Mouse (Mus musculus): ENCODE measurements around the gene 1600014C23Rik. TPM values are rescaled to one million over a fixed set of nuclear protein-coding genes. Genes with fewer than 3 reads are reported as not detected.

Gene 1600014C23Rik
- total and polyA plus RNA-seq, 3 experiments, result 0.81 to 2.7 TPM; not detected in 1

Other genes with a start within 250 kb of the 1600014C23Rik start
- gene Aars2, start 227.0 kb downstream of the 1600014C23Rik start, total RNA-seq (2012; rRNA removed), result 13.6 and 14.4 TPM in 2 replicates
- gene Aars2, start 227.0 kb downstream of the 1600014C23Rik start, polyA plus RNA-seq (2012; ENCODE audit: insufficient read depth in 1 of 2, insufficient read length in 2 of 2, low read depth in 1 of 2, low replicate concordance in 2 of 2, missing spikeins in 1 of 2), result 10 to 100 TPM; 25.6 to 63.5 TPM
- gene Tcte1, start 210.4 kb downstream of the 1600014C23Rik start, total RNA-seq (2012; rRNA removed), result not detected in 2 replicates
- gene Tcte1, start 210.4 kb downstream of the 1600014C23Rik start, polyA plus RNA-seq (2012; ENCODE audit: insufficient read depth in 1 of 2, insufficient read length in 2 of 2, low read depth in 1 of 2, low replicate concordance in 2 of 2, missing spikeins in 1 of 2), result not detected
- 0.15 and 0.33 TPM in 2 replicates for gene Tmem151b, start 184.2 kb downstream of the 1600014C23Rik start, total RNA-seq (2012; rRNA removed)
- 1 to 10 TPM in 1 of 2 experiments, not detected in 1; 1.1 TPM for gene Tmem151b, start 184.2 kb downstream of the 1600014C23Rik start, polyA plus RNA-seq (2012; ENCODE audit: insufficient read depth in 1 of 2, insufficient read length in 2 of 2, low read depth in 1 of 2, low replicate concordance in 2 of 2, missing spikeins in 1 of 2)
- 2.7 and 3.3 TPM in 2 replicates for gene Nfkbie, start 178.1 kb downstream of the 1600014C23Rik start, total RNA-seq (2012; rRNA removed)
- gene Nfkbie, start 178.1 kb downstream of the 1600014C23Rik start, polyA plus RNA-seq (2012; ENCODE audit: insufficient read depth in 1 of 2, insufficient read length in 2 of 2, low read depth in 1 of 2, low replicate concordance in 2 of 2, missing spikeins in 1 of 2), result 1 to 10 TPM in 1 of 2 experiments, not detected in 1; 5.7 TPM
- gene Slc35b2, start 170.0 kb downstream of the 1600014C23Rik start, total RNA-seq (2012; rRNA removed), result 65.8 and 81.7 TPM in 2 replicates
- 100 to 1,000 TPM in 1 of 2 experiments, not detected in 1; 111 TPM for gene Slc35b2, start 170.0 kb downstream of the 1600014C23Rik start, polyA plus RNA-seq (2012; ENCODE audit: insufficient read depth in 1 of 2, insufficient read length in 2 of 2, low read depth in 1 of 2, low replicate concordance in 2 of 2, missing spikeins in 1 of 2)
- gene Hsp90ab1, start 160.6 kb downstream of the 1600014C23Rik start, total RNA-seq (2012; rRNA removed), result 1,032 and 1,220 TPM in 2 replicates
- over 10,000 TPM in 1 of 2 experiments, 1,000 to 10,000 TPM in 1; 4,130 to 27,726 TPM for gene Hsp90ab1, start 160.6 kb downstream of the 1600014C23Rik start, polyA plus RNA-seq (2012; ENCODE audit: insufficient read depth in 1 of 2, insufficient read length in 2 of 2, low read depth in 1 of 2, low replicate concordance in 2 of 2, missing spikeins in 1 of 2)
- 200 and 238 TPM in 2 replicates for gene Slc29a1, start 134.2 kb downstream of the 1600014C23Rik start, total RNA-seq (2012; rRNA removed)
- 100 to 1,000 TPM in 1 of 2 experiments, not detected in 1; 341 TPM for gene Slc29a1, start 134.2 kb downstream of the 1600014C23Rik start, polyA plus RNA-seq (2012; ENCODE audit: insufficient read depth in 1 of 2, insufficient read length in 2 of 2, low read depth in 1 of 2, low replicate concordance in 2 of 2, missing spikeins in 1 of 2)
- gene Mymx, start 131.7 kb downstream of the 1600014C23Rik start, total RNA-seq (2012; rRNA removed), result not detected in 2 replicates
- not detected for gene Mymx, start 131.7 kb downstream of the 1600014C23Rik start, polyA plus RNA-seq (2012; ENCODE audit: insufficient read depth in 1 of 2, insufficient read length in 2 of 2, low read depth in 1 of 2, low replicate concordance in 2 of 2, missing spikeins in 1 of 2)
- gene Capn11, start 74.5 kb downstream of the 1600014C23Rik start, total RNA-seq (2012; rRNA removed), result not detected in 2 replicates
- under 1 TPM in 1 of 2 experiments, not detected in 1; 0.03 TPM for gene Capn11, start 74.5 kb downstream of the 1600014C23Rik start, polyA plus RNA-seq (2012; ENCODE audit: insufficient read depth in 1 of 2, insufficient read length in 2 of 2, low read depth in 1 of 2, low replicate concordance in 2 of 2, missing spikeins in 1 of 2)
- 66.2 and 68.0 TPM in 2 replicates for gene Mrpl14, start 47.5 kb downstream of the 1600014C23Rik start, total RNA-seq (2012; rRNA removed)
- 100 to 1,000 TPM in 1 of 2 experiments, not detected in 1; 159 TPM for gene Mrpl14, start 47.5 kb downstream of the 1600014C23Rik start, polyA plus RNA-seq (2012; ENCODE audit: insufficient read depth in 1 of 2, insufficient read length in 2 of 2, low read depth in 1 of 2, low replicate concordance in 2 of 2, missing spikeins in 1 of 2)
- gene Tmem63b, start 46.9 kb downstream of the 1600014C23Rik start, total RNA-seq (2012; rRNA removed), result 12.0 and 12.3 TPM in 2 replicates
- gene Tmem63b, start 46.9 kb downstream of the 1600014C23Rik start, polyA plus RNA-seq (2012; ENCODE audit: insufficient read depth in 1 of 2, insufficient read length in 2 of 2, low read depth in 1 of 2, low replicate concordance in 2 of 2, missing spikeins in 1 of 2), result 10 to 100 TPM in 1 of 2 experiments, not detected in 1; 37.9 TPM